Mouse (Mus musculus) heart, postnatal 10 days (tissue): ENCODE measurements around the gene Slc4a1. TPM values are rescaled to one million over a fixed set of nuclear protein-coding genes. Genes with fewer than 3 reads are reported as not detected.

Source experiments
- DNase-seq, 2 experiments: peaks; one replicate each; pipeline ENCODE4 v3.0.0; 2021
- intact Hi-C: fragments of 180-260 bp; cut with DNase I; formaldehyde crosslinking; loops from one replicate; pipeline ENCODE4 v1.15.1; 2025
- total RNA-seq, 2 experiments: library from RNA; stranded (reverse); gene quantifications; 2 replicates each; pipeline ENCODE4 v1.2.3; 2021

Gene Slc4a1
- total RNA-seq, 2 experiments from 2014 or later = 3.5 to 13.0 TPM

DNA sequence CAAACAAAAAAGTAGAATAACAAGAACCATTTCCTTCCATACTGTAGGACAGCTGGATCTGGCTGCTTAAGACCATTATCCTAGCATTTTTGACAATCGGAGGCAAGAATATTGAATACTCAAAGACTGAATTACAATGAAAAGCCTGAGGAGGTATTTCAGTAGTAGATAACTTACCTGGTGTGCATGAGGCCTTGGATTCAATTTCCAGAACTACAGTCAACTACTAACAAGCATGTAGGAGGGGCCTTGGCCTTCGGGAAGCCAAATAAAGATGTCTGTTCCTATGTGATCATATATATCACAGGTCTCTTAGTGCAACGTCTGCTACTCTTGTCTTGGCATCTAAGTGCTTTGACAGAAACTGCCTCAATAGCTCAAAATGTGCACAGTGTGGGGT, 36.0 kb downstream of the Slc4a1 start:
- no peak for DNase-seq
- intact Hi-C loops = loop anchor here (5.0 kb wide), 1 partner anchor 47 kb away; no protein-coding TSS in a partner anchor

- no peak for DNase-seq
Measured at GRCm38 (mm10) chr11:102329518-102329917, 36.5 kb downstream of the Slc4a1 start.

DNA sequence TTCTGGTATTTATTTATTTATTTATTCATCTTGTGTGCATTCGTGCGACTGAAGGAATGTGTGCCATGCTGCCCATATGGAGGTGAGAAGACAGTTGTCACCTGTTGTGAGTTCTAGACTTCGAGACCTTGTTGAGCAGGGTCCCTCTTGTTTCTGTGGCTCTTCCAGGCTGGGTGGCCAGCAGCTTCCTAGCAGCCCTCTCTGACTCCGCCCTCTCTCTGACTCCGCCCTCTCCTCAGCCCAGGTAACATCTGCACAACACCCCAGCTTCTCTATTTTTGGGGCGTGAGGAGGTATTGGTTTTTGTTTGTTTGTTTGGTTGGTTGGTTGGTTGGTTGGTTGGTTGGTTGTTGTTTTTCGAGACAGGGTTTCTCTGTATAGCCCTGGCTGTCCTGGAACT, 38.2 kb downstream of the Slc4a1 start:
- intact Hi-C loops = no loop called here
- no peak for DNase-seq

More at GRCm38 (mm10) chr11:102329518-102329917, 36.5 kb downstream of the Slc4a1 start:
- intact Hi-C loops = no loop called here

DNA sequence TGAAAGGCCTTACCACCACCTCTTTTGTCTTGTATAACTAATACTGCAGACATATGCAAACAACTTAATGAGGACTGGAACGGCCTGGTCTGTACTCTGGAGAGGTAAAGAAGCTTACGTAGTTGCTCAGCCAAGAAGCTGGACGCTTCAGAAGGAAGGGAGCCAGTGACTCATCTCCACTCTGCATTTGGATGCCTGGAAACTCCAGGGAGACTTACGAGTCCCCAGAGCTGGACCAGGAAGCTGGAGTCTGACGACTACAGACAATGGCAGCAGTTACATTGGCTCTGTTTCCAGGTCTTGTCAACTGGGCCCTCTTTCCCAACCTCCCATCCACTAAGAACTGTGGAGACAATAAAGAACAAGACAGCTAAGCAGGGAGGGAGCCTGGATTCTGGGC, 38.8 kb downstream of the Slc4a1 start:
- intact Hi-C loops = no loop called here
- no peak for DNase-seq

DNA sequence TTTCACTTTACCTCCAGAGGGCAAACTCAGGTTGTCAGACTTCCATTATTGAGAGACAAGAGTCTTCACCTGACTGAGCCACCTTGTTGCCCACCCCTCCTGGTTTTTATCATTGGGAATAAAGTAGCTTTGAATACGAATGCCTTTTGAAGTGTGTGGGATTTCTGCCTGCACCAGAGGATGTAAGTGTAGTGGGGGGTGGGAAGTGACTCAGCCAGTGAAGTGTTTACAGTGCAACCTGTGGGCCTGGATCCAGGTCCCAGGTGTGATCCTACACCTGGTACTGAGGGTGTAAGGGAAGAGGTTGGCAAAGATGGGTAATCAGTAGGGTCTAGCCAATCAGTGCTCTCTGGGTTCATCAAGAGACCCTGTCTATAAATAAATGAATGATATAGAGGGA, 42.5 kb downstream of the Slc4a1 start:
- intact Hi-C loops = no loop called here

DNA sequence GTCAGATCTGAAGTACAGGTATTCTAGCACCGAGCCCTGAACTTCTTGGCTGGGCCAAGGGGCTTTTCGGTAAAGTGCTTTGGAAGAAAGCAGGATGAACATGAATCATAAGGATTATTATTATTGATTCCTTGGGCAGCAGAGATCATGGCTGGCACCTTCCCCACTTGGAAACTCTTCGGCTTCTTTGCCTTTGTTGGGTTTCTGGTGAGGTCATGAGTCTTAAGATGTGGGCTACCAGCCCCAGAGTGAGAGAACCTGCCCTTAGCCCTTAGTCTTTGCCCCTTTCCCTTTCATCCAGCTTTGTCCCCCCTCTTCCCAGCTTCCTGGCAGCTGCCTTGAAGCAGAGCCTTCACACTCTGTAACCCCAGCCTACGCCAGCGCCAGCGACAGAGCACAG, 44.1 kb downstream of the Slc4a1 start:
- no peak for DNase-seq
- intact Hi-C loops = no loop called here

More for the DNA sequence above, 42.5 kb downstream of the Slc4a1 start:
- no peak for DNase-seq

DNA sequence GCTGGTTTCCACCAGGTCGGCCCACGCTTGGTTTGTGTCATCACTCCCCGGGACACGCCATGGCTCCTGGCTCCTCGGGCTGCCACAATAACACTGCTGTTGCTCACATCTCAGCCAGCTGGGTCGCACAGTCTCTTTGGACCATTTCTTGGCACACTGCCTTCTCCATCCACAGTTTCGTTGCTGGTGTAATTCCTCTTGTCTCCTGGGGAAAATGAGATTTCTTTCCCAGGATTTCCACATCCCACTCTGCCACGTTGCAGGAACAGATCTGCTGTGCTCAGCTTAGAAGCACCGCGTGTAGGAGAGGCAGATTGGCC, 45.4 kb downstream of the Slc4a1 start:
- DNase-seq = peak; percentile 88 to 92
- intact Hi-C loops = no loop called here

DNA sequence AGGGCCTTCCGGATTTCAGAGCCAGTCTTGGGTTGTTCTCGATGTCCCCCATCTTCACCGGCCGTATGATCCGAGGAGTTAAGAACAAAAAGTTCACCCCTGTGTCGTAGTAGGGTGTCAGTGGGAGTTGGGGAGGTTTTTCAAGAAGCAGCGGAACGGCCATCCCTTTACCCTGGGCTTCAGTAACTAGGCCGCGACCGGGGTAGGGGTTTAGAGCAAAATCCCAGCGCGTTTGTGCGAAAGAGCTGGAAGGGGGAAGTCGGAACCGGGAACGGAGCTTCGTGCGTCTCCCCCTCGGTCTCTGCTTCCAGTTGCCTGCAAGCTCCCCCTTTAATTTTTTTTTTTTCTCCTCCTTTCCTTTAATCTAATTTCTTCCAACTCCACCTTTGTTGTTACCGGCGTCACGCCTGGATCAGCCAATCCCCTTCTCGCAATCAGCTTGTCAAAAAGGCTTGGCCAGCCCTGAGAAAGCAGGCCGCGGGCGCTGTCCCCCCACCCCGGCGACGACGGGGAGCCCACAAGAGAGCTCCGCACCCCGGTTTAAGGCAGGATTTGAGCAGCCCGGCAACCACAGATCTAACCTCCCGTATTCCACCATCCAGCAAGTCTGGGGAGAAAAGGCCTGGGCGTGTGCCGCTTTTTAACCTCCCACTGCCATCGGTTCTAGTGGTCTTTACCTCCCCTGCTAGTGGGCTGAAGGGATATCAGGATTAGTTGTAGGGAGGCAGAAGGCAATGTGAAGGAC, 45.9 kb downstream of the Slc4a1 start:
- peak; percentile 89 to 92 for DNase-seq
- intact Hi-C loops = loop anchor here (10.0 kb wide), 1 partner anchor 235 kb away; the partner anchor contains the start of gene Gpatch8

DNA sequence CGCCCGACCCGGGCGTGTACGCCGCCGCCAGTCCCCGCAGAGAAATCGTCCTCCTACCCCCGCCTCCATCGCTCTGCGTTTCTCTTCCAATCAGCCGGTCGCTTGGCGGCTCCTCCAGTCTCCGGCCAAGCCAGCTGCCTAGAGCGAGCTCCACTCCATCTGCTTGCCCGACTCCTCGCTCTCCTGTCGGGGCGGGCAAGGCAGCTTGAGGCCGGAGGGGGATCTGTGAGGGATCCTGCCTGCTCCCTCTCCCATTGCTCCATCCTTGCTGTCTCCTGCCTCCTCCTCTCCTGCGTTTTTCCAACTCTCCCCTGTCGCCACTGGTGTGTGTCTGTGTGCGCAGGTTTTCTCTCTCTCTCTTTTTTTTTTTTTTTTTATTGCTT, 46.6 kb downstream of the Slc4a1 start, which contains the start of gene Ubtf:
TSS of gene Ubtf (minus strand) at position 333 of the 383 bp plus-strand sequence.
- DNase-seq = peak; percentile 89 to 90
- intact Hi-C loops = loop anchor here (10.0 kb wide), 1 partner anchor 235 kb away; the partner anchor contains the start of gene Gpatch8

DNA sequence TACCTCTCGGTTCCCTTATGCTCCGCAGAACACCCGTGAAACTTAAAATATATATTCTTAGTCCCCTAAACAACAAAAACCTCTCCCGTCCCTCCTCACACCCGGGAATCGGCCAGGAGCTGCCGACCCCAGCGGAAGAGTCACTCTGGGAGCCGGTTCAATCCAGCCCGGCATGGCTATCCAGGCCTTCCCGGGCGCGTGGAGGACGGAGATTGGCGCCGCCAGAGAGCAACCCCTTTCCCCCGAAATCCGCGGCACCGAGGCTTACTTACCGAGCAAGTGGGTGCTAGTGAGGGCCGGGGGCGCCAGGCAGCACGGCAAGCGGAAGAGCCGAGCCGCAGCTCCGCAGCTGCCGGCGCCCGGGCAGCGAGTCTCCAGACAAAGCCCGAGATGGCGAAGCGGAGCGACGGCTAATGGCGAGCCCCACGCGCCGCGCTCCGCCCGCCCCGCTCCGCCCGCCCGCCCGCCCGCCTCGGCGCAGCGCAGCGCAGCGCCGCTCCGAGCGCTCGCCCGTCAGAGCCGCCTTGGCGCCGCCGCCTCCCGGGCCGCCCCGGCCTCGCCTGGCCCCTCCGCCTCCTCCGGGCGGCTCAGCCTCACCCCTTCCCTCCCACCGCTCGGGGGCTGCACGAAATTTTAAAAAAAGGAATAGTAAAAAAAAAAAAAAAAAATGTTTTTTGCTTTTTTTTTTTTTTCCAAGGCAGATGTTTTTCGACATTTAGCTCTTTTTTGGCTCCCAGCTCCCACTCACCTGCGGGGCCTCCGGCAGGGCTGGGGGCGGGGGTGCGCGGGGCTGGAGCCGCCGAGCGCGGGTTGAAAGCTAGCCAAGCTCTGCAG, 47.2 kb downstream of the Slc4a1 start:
- peak; percentile 73 to 77 for DNase-seq
- intact Hi-C loops = loop anchor here (10.0 kb wide), 1 partner anchor 236 kb away; the partner anchor contains the start of gene Gpatch8

DNA sequence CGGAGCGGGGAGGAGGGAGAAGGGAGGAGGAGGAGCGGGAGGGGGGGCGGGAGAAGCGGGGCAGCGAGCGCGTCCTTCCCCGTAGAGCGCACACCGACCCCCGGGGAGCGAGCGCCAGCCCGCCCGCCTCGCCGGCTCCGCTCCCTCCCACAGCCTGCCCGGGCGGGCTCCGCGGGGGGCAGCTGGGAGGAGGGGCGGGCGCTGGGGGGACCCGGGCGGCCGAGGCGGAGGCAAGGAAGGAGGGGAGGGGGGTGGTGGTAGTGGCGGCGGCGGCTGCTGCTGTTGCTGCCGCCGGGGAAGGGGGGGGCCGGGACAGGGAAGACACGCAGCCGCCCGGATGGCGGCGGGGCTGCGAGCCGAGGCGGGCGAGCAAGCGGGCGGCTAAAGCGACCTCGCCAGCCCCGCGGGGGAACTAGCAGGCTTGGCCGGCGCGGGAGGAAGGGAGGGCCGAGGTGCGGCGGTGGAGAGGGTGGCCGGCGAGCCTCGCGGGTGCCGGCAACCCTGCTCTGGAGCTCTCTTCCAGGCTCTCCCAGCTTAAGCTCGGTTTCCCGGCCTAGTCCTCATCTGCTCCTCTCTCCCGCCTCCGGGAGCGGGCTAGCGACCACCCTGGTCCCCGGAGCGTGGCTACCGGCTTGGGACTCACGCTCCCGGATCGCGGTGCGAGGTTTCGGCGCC, 48.0 kb downstream of the Slc4a1 start:
- intact Hi-C loops = loop anchor here (10.0 kb wide), 1 partner anchor 237 kb away; the partner anchor contains the start of gene Gpatch8
- DNase-seq = peak; percentile 83 to 87

DNA sequence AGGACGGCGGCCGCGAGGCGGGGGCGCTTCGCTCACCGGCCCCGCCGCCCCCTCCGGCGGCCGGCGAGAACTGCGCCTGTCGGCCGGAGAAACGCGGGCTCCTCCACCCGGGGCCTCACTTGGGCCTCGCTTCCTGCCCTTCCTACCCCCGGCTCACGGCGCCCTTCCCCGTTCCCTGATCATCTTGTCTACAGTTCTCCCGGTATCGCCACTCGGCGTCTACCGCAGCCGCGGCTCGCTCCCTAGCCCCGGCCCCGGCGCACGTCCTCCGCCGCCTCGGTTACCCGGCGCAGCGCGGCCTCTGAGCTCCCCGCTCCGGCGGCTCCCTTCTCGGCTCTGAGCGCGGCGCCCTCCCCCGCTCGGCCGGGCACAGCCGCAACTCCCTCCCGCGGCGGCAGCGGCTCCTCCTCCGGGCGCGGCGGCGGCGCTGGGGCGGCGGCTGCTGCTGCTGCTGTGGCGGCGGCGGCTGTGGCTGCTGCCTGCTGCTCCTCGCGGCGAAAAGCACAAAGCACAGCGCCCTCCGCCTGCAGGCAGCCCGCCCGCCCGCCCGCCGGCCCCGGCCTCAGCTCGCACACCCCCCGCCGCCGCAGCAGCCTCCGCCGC, 48.6 kb downstream of the Slc4a1 start:
- DNase-seq = peak in 1 of 2 experiments; percentile 79
- intact Hi-C loops = loop anchor here (10.0 kb wide), 1 partner anchor 237 kb away; the partner anchor contains the start of gene Gpatch8

GRCm38 (mm10) chr11:102316572-102317297, 49.3 kb downstream of the Slc4a1 start:
- DNase-seq = peak; percentile 92 to 94
- intact Hi-C loops = loop anchor here (1.0 to 10.0 kb wide), 2 partner anchors 91 to 238 kb away; partner anchors contain the start of genes Gpatch8 and Slc25a39

DNA sequence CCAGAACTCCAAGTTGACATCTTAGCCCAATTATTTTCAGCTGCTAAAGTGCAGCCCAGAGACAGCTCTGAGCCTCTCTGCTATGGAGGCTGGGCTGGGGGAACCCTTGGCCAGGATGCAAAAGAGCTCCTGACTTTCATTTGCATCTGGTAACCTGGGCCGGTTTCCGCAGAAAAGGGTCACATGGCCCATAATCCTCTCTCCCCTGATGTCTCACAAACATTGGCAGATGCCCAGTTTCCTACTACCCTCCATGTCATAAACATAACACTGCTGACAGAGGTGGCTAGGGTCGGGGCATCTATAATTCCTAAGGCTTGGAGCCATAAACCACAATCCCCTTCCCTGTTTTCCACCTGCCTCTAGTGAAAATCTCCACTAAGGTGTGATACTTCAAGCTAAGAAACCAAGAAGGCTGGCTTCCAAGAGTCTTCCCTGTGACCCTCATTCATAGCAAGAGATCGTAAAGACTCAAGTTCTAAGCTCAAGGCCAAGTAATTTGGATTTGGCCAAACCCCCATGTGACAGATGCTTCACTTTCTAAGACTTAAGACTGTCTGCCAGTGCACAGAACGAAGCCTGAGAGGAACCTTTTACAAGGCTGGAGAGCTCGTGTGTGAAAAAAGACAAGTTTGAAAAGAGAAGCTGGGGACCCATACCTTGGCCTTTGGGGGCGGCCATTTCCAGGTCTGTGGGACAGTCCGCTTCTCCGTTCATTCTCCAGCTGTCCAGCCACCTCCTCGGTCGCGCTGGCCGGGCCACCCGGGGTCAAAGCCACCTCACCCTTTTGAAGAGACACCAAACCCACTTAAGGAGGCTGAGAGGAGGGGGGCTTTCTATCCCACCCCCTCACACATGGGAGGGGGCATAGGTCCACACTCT, 50.1 kb downstream of the Slc4a1 start:
- no peak for DNase-seq
- intact Hi-C loops = loop anchor here (1.0 to 10.0 kb wide), 2 partner anchors 91 to 239 kb away; partner anchors contain the start of genes Gpatch8 and Slc25a39

DNA sequence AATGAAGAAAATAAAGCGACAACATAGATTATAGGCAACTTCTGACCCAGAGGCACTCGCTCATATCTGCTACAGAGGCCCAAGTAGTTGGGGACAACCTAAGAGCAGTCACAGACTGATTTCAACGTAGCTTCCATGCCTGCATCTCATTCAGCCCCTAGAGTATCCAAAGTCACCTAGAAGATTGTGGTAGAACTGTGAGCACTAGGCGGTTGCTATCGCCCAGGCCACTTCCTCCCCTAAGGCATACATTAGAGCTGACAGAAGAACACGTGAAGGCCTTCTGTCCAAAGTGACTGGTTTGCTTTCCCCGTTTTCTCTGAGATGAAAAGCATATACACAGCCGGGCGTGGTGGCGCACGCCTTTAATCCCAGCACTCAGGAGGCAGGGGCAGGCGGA, 51.7 kb downstream of the Slc4a1 start:
- no peak for DNase-seq
- intact Hi-C loops = loop anchor here (10.0 kb wide), 1 partner anchor 240 kb away; the partner anchor contains the start of gene Gpatch8

DNA sequence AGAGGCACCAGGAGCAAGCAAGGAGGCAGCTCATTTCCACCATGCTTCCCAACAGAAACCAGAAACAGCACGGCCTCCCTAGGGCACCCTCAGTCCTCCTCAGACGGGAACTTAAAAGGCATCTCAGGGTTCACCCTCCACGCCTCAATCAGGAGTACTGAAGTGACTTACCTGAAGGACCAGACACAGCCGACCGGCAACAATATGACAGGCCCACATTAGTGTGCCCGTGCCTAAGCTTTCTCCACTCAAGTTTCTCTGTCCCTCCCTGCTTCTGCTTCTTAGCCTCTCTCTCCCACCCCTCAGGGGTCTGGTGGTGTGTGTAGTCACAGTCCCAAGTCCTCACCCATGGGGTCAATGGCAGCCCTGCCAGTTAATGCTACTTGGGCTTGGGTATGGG, 53.4 kb downstream of the Slc4a1 start:
- intact Hi-C loops = loop anchor here (10.0 kb wide), 1 partner anchor 242 kb away; the partner anchor contains the start of gene Gpatch8
- no peak for DNase-seq

DNA sequence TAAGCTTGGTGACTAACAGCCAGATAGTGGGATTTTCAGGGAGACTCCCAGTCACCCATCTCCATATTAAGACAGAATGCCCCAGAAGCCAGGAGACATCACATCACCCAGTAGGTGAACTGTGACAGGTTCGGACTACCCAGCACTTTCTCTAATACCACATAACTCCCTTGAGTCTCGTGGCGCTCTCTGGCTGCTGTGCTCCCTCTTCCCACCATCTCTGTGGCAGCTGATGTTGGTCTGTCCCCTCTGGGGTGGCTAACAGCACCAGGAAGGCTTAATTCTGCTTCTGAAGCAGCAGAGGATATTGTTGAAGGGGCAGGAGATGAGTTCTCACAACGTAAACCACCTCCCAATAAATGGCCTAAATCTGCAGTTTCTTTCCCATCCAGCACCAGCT, 54.0 kb downstream of the Slc4a1 start:
- DNase-seq = no peak
- intact Hi-C loops = loop anchor here (10.0 kb wide), 1 partner anchor 243 kb away; the partner anchor contains the start of gene Gpatch8
